Mouse (Mus musculus) heart, embryonic 13.5 days (tissue): ENCODE results near the gene Cdc34b. TPM values are rescaled to one million over a fixed set of nuclear protein-coding genes. Genes with fewer than 3 reads are reported as not detected.

Experiments
- ATAC-seq: fragments of 200-750 bp; cut with Nextera tagmentation; 2 replicates; pipeline ENCODE4 v1.8.0; 2017; ENCODE audit warnings: moderate TSS enrichment; ENCODE audit not compliant: insufficient number of reproducible peaks, low FRiP score, low TSS enrichment; ENCODE audit errors: extremely low read depth
- H3K27ac ChIP-seq: fragments of 300-500 bp; sonication (generic); replicated peaks from 2 replicates; pipeline ENCODE4 v1.5.1; 2015; ENCODE audit warnings: moderate library complexity, mild to moderate bottlenecking, inconsistent platforms
- H3K27me3 ChIP-seq: fragments of 300-500 bp; sonication (generic); replicated peaks from 2 replicates; pipeline ENCODE4 v1.6.1; 2015; ENCODE audit warnings: mild to moderate bottlenecking, inconsistent platforms
- H3K36me3 ChIP-seq: fragments of 300-500 bp; sonication (generic); 2 replicates; pipeline ENCODE4 v1.6.1; 2015; ENCODE audit warnings: mild to moderate bottlenecking, inconsistent platforms
- H3K4me1 ChIP-seq: fragments of 300-500 bp; sonication (generic); 2 replicates; pipeline ENCODE4 v1.6.1; 2015; ENCODE audit warnings: inconsistent platforms
- H3K4me2 ChIP-seq: fragments of 300-500 bp; sonication (generic); 2 replicates; pipeline ENCODE4 v1.6.1; 2015; ENCODE audit warnings: inconsistent platforms, mild to moderate bottlenecking, moderate library complexity
- H3K4me3 ChIP-seq: fragments of 300-500 bp; sonication (generic); 2 replicates; pipeline ENCODE4 v1.5.1; 2015; ENCODE audit warnings: moderate library complexity, mild to moderate bottlenecking, inconsistent platforms
- H3K9ac ChIP-seq: fragments of 300-500 bp; sonication (generic); 2 replicates; pipeline ENCODE4 v1.6.1; 2015; ENCODE audit warnings: inconsistent platforms, mild to moderate bottlenecking, moderate library complexity
- H3K9me3 ChIP-seq: fragments of 300-500 bp; sonication (generic); 2 replicates; pipeline ENCODE4 v1.6.1; 2016; ENCODE audit warnings: inconsistent platforms
- WGBS: fragments of 180-500 bp; shearing (Covaris S2); methylation state at CpG from one replicate; pipeline ENCODE4 v1.1.7; 2015; ENCODE audit warnings: mixed read lengths; 5-methylcytosine and 5-hydroxymethylcytosine counted together
- polyA plus RNA-seq: library from polyadenylated mRNA; unstranded; fragments of >200 nt; fragmentation: Nextera tagmentation; extraction: Ambion mirVana; gene quantifications from 2 replicates; pipeline ENCODE4 v1.2.1, GENCODE M21; 2015

Gene Cdc34b
- polyA plus RNA-seq, 1 experiment from 2014 or later, result 0.16 TPM

DNA sequence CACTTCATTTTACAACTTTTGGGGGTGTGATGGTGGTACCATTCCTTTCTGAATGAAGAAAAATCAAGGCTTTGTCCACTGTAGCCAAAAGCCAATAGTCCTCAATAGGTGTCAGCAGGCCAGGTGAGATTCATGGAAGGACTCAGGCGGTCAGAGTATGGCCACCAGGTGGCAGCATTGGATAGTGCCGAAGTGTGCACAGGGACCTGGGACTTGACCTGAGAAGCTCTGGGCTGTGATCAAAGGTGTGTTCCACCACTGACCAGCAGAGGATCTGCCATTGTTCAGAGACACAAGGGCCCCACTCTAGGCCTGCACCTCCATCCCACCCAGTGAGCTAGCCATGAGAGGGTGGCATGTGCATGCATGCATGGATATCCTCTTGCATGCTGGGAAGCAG, 43.7 kb downstream of the Cdc34b start:
- Histone ChIP-seq H3K27ac (no peak overlapping the region), H3K9me3 (no peaks in the 10 kb centered on the region), H3K9ac (no peak overlapping the region), H3K36me3 (no peaks in the 10 kb centered on the region), H3K4me3 (no peak overlapping the region), H3K4me1 (no peaks in the 10 kb centered on the region), H3K27me3 (0 out of 2 replicates have a peak, but pooled peaks cover 5% of the 10 kb centered on the region), H3K4me2 (no peak overlapping the region)
- no peak for ATAC-seq
- 3% methylated on average over 2 of the region's 2 CpGs for WGBS

DNA sequence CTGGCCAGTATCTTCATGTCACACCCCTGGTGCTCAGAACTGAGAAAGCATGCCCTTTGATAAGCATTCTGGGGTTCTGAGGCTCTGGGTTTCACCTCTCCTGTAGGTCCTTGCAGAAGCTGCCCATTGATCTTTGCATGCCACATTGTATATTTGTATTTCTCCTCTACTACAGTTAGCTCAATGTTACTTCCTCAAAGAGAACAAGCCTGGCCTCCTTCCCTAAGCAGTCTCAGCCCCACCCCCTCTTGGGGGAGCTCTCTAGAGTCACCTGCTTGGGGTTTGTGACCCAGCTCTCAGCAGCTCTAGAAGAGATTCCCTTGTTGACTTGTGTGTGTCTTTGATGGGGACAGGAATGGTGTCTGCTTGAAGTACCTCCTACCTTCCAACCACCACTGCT, 50.1 kb downstream of the Cdc34b start:
- no peaks in the 10 kb centered on the region for H3K9me3 ChIP-seq
- H3K9ac ChIP-seq, result no peak overlapping the region
- H3K4me1 ChIP-seq, result no peaks in the 10 kb centered on the region
- no peak overlapping the region for H3K4me2 ChIP-seq
- ATAC-seq, result no peak
- no peak overlapping the region for H3K4me3 ChIP-seq
- no peak overlapping the region for H3K27ac ChIP-seq
- peaks cover 13% of the 10 kb centered on the region for H3K27me3 ChIP-seq
- no peaks in the 10 kb centered on the region for H3K36me3 ChIP-seq

Other genes starting within 250 kb of the Cdc34b start
- 11.8 and 12.5 TPM in 2 replicates for gene Epn3, start 241.8 kb upstream of the Cdc34b start, polyA plus RNA-seq
- 5.6 and 6.8 TPM in 2 replicates for gene Mycbpap, start 220.0 kb upstream of the Cdc34b start, polyA plus RNA-seq
- 4.8 and 5.3 TPM in 2 replicates for gene Rsad1, start 192.5 kb upstream of the Cdc34b start, polyA plus RNA-seq
- 0.34 and 0.39 TPM in 2 replicates for gene Chad, start 176.7 kb upstream of the Cdc34b start, polyA plus RNA-seq
- gene Acsf2, start 139.9 kb upstream of the Cdc34b start, polyA plus RNA-seq, result 2.8 and 3.1 TPM in 2 replicates
- gene Lrrc59, start 112.0 kb upstream of the Cdc34b start, polyA plus RNA-seq, result 143 and 147 TPM in 2 replicates
- gene Mrpl27, start 88.0 kb upstream of the Cdc34b start, polyA plus RNA-seq, result 128 and 142 TPM in 2 replicates
- gene Eme1, start 87.8 kb upstream of the Cdc34b start, polyA plus RNA-seq, result 11.9 and 14.9 TPM in 2 replicates
- gene Xylt2, start 64.3 kb upstream of the Cdc34b start, polyA plus RNA-seq, result 11.6 and 11.7 TPM in 2 replicates
- 0.17 TPM in 1 of 2 replicates, not detected in the other for gene Gm11541, start 37.3 kb upstream of the Cdc34b start, polyA plus RNA-seq
- not detected in 2 replicates for gene Tmem92, start 40.9 kb downstream of the Cdc34b start, polyA plus RNA-seq
- 415 and 595 TPM in 2 replicates for gene Col1a1, start 194.4 kb downstream of the Cdc34b start, polyA plus RNA-seq
- gene Hils1, start 225.8 kb downstream of the Cdc34b start, polyA plus RNA-seq, result 0.23 TPM in 1 of 2 replicates, not detected in the other
- 27.0 and 29.2 TPM in 2 replicates for gene Sgca, start 234.5 kb downstream of the Cdc34b start, polyA plus RNA-seq
- gene Ppp1r9b, start 249.3 kb downstream of the Cdc34b start, polyA plus RNA-seq, result 6.5 and 6.8 TPM in 2 replicates